In the genomic region with DNA sequence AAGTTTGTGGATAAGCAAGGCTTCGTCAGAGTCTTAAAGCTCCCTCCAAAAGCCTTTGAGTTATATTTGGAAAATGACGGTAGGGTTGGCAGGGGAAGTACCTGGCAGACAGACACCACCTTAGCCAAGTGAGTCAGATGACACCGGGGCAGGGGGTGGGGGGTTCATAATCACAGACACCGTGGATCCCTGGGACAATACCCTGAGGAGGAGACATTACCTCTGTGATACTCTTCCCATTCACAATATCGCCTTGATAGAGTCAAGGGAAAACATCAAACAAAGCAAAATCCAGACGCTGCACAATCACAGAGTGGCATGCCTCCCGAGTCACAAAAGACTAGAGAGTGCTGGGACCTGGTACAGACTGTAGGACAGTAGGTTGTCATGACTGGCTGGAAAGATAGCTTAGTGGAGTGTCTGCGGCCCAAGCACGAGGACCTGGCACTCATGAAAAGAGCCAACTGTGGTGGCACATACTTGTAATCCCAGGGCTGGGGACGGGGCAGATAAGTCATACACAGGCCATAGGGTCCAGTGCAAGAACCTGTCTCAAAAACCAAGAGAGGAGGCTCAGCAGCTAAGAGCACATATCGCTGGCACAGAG, we compare ENCODE assay signal across 14 mouse cellular contexts.
DNase-seq lines count a peak whose midpoint lies in the region; ATAC-seq lines count a peak whose summit lies in the region.
"Had no signal": no experiment of that assay in that cellular context is flagged by ENCODE, and none has a peak within 500 bp of the region (broad histone marks: within the 10 kb centered on the region; RNA-seq: fewer than 3 reads in every experiment).

No protein-coding gene starts in this region.

- H3K27ac ChIP-seq in forebrain, embryonic 11.5 days (ENCODE audit: low read depth, low read length), result 0 out of 2 replicates have a peak overlapping the region, but pooled peaks have one; percentile 25
- peak overlapping the region; percentile 29; the same call in 1 of the 2 replicates for H3K27ac ChIP-seq in hindbrain, embryonic 16.5 days (ENCODE audit: low read depth, low read length)
- H3K27ac ChIP-seq: kidney, embryonic 15.5 days; limb, embryonic 13.5 days; neural tube, embryonic 13.5 days had no signal

- peak overlapping the region; percentile 10; the same call in 1 of the 2 replicates for H3K9ac ChIP-seq in forebrain, embryonic 11.5 days (ENCODE audit: low read length)
- no peak overlapping the region for H3K9ac ChIP-seq in hindbrain, embryonic 16.5 days (ENCODE audit: low read depth, low read length)
- H3K9ac ChIP-seq: kidney, embryonic 15.5 days; limb, embryonic 13.5 days; neural tube, embryonic 13.5 days had no signal

- H3K36me3 ChIP-seq in forebrain, embryonic 11.5 days (ENCODE audit: control insufficient read depth, insufficient read depth, low read length), result no peaks in the 10 kb centered on the region
- no peaks in the 10 kb centered on the region for H3K36me3 ChIP-seq in hindbrain, embryonic 16.5 days (ENCODE audit: control insufficient read depth, insufficient read depth, low read length)
- H3K36me3 ChIP-seq: kidney, embryonic 15.5 days; limb, embryonic 13.5 days; neural tube, embryonic 13.5 days had no signal

- no peaks in the 10 kb centered on the region for H3K9me3 ChIP-seq in forebrain, embryonic 11.5 days (ENCODE audit: control insufficient read depth, low read length)
- H3K9me3 ChIP-seq in hindbrain, embryonic 16.5 days (ENCODE audit: control insufficient read depth, low read length), result no peaks in the 10 kb centered on the region
- H3K9me3 ChIP-seq: kidney, embryonic 15.5 days; neural tube, embryonic 13.5 days had no signal

- no peaks in the 10 kb centered on the region for H3K27me3 ChIP-seq in forebrain, embryonic 11.5 days (ENCODE audit: control insufficient read depth, insufficient read depth, low read length)
- H3K27me3 ChIP-seq in hindbrain, embryonic 16.5 days (replicated peaks; ENCODE audit: control insufficient read depth, insufficient read depth, low read length), result no peaks in the 10 kb centered on the region
- H3K27me3 ChIP-seq: kidney, embryonic 15.5 days; limb, embryonic 13.5 days; neural tube, embryonic 13.5 days; Patski had no signal

- peaks cover 20% of the 10 kb centered on the region for H3K4me1 ChIP-seq in forebrain, embryonic 11.5 days (replicated peaks; ENCODE audit: control insufficient read depth, insufficient read depth, low read length)
- peaks cover 43% of the 10 kb centered on the region for H3K4me1 ChIP-seq in hindbrain, embryonic 16.5 days (ENCODE audit: control insufficient read depth, insufficient read depth, low read depth, low read length)

- 0 out of 2 replicates have a peak overlapping the region, but pooled peaks have one; percentile 5 for H3K4me2 ChIP-seq in forebrain, embryonic 11.5 days (ENCODE audit: low read depth, low read length, severe bottlenecking)
- H3K4me2 ChIP-seq in hindbrain, embryonic 16.5 days (ENCODE audit: low read length), result no peak overlapping the region
- H3K4me2 ChIP-seq: kidney, embryonic 15.5 days; limb, embryonic 13.5 days; neural tube, embryonic 13.5 days had no signal

- DNase-seq in heart, adult 8-10 months (ENCODE audit: low spot score), result peak; percentile 48
- no peak for DNase-seq in heart, postnatal 36 days
- peak; percentile 50 for DNase-seq in Muller cell, postnatal 12 days (ENCODE audit: inconsistent ontology term)
- DNase-seq in forebrain, embryonic 11.5 days (ENCODE audit: low spot score), result no peak
- no peak for DNase-seq in T-cell, adult 2 months (ENCODE audit: low spot score)
- DNase-seq: adrenal gland, adult 2 months; layer of hippocampus, adult 9-11 months had no signal

- WGBS in forebrain, embryonic 11.5 days, result 55% methylated on average over 11 of the region's 11 CpGs
- 59% methylated on average over 11 of the region's 11 CpGs for WGBS in hindbrain, embryonic 16.5 days

- ATAC-seq in forebrain, embryonic 11.5 days (replicated peaks; ENCODE audit: low FRiP score), result no peak
- no peak for ATAC-seq in hindbrain, embryonic 16.5 days
- ATAC-seq in inflammation-experienced regulatory T-cells, adult 6 months, result no peak
- no peak for ATAC-seq in activated CD4-positive, CD25-positive, alpha-beta regulatory T cell, adult 4 months

- intact Hi-C loops in heart, postnatal 36 days (cut with DNase I), result no loop called here

- H3K4me3 ChIP-seq in forebrain, embryonic 11.5 days (ENCODE audit: low read depth, low read length), result no peak overlapping the region
- H3K4me3 ChIP-seq in hindbrain, embryonic 16.5 days (ENCODE audit: low read length), result no peak overlapping the region
- H3K4me3 ChIP-seq: kidney, embryonic 15.5 days; limb, embryonic 13.5 days; neural tube, embryonic 13.5 days had no signal

Comparison
In these comparisons a context has a peak if more than half of its experiments do, and no peak if none do; other contexts are left out.
1. DNase-seq: peak in heart, adult 8-10 months (single experiment) and Muller cell, postnatal 12 days (single experiment); none in heart, postnatal 36 days (0 of 2), forebrain, embryonic 11.5 days (single experiment) and T-cell, adult 2 months (single experiment).